Mouse (Mus musculus) heart, postnatal 4 days (tissue): ENCODE measurements around the gene Csmd2. TPM values are rescaled to one million over a fixed set of nuclear protein-coding genes. Genes with fewer than 3 reads are reported as not detected.

Source experiments
- DNase-seq: peaks from one replicate; pipeline ENCODE4 v3.0.0; 2021
- total RNA-seq, 2 experiments: library from RNA; stranded (reverse); gene quantifications; 2 replicates each; pipeline ENCODE4 v1.2.3; 2021

Gene Csmd2
- total RNA-seq, 2 experiments from 2014 or later = 0.14 to 0.16 TPM

DNA sequence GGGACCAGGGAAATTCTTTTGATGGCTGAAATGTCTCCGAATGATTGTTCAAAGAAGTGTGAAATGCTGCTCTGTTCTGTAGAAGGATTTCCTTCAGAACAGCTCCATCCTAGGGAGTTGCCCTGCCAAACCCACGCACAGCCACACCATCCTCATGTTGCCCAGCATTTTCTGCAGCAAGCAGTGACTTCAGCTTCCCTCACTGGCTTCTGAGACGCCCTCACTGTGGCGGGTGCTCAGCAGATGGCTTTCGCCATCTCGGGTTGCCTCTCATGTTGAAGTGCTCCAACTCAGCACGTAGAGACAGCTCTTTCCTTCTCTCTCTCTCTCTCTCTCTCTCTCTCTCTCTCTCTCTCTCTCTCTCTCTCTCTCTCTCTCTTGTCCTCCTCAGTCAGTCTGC lies 353.7 kb downstream of the Csmd2 start:
- no peak for DNase-seq

DNA sequence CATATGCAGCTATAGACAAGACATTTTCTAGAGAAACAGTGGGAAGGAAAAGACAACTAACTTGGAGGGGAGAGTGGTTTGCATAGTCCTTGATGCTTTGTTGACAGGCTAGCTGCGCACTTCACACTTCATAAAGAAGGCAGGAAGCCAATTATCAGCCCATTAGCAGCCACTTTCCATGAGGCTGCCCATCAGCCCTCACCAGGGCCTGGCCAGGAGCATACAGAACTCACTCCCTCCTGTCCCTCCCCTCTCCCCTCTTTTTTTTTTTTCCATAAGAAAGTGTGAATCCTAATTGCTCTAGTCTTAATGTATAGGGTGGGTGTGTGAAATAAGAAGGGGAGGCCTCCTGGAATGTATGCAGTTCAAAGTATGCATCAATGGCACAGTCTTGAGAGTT lies 354.6 kb downstream of the Csmd2 start:
- no peak for DNase-seq

DNA sequence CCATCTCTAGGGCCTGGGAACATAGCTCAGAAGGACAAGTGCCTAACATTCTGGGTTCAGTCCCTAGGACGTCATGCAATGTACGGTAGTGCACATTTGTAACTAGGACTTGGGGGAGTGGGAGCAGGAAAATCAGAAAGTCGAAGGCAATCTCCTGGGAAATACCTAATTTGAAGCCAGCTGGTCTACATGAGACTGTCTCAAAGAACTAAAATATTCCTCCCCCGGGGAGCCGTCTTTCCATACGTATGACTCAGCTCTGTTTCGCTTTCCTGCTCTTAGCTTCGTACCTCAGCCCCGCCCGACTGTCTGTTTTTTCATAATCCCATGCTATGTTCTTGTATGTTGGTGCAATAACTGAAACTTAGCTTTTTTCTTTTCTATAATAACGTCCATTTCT lies 371.1 kb downstream of the Csmd2 start:
- DNase-seq = no peak

DNA sequence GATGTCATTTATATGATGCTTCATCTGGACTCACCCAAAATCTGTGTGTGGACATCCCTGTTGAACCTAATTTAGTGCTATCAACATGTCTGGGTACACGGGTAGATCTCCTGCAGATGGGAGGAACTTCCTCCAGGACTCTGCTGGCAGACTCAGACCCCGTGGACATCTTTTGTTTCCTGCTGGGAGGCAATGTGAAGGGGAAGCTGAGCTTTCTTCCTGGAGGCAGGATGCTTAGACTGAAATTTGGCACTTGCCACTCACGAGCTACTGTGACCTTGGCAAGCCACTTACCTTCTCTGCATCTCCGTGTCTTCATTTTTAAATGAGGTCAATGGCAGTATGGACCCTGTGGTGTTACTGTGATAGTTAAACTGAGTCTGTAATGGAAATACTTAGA lies 378.2 kb downstream of the Csmd2 start:
- DNase-seq = no peak

DNA sequence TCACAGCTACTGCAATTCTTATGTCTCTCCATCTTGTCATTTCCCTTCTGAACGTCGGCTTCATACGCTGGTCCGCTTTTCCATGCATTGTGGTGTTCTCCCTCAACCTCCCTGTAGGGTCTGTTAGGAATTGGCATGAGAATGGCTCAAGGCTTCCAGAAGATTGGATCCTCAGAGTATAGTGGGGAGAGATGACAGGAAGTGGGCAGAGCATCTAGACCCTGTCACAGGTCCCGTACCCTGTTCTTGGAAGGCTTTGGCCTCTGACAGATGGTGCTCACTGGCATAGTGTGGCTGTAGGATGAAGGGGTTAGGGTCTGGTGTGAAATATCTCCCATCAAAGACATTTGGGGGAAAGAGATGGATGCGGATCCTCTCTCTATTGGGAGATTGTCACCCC lies 380.4 kb downstream of the Csmd2 start:
- no peak for DNase-seq

DNA sequence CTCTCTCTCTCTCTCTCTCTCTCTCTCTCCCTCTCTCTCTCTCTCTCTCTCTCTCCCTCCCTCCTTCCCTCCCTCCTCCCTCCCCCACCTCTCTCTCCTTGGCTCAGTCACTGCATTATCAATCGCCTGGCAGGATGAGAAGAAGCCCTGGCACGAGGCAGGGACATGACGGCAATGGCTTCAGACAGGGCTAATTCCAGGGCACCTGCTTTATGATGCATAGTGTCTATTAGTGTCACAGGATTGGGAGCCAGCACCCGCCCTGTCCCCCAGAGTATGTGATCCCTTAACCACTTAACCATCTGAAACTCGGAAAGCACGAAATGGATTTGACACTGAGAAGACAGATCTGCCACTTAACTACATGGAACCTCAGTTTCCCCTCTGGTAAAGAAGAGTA lies 384.1 kb downstream of the Csmd2 start:
- DNase-seq = no peak

DNA sequence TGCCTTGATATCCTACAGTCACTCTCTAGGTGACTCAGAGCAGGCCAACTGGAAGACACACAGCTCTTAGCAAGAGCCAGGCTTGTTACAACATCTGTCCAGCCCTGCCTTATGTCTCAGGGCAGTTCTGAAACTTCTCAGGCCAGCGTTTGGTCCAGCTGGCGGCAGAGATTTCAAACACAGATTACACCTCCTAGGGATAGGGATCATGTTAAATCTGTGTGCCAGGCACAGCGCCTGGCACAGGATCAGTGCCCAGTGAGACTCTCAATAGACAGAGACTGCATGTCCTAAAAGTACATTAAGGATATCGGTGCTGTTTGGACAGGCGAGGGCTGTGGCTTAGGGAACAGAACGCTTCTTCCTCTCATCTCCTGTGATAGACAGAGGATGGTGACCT lies 385.5 kb downstream of the Csmd2 start:
- DNase-seq = no peak

DNA sequence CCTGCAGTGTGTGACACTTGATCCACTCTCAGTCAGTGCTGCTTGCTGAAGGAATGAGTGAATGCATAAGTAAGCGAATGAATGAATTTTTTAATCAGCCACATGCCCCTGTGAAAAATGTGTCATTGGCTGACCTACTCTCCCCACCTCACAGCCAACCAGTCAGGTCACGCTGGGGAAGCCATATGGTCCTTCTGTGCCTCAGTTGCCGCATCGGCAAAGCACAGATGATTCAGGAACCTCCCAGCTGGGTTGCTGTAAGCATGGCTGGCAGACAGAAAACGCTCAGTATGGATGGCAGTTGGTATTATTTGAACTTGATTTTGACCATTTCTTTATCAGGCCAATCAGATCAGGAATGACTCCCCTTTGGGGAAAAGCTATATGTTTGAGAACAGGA lies 386.4 kb downstream of the Csmd2 start:
- DNase-seq = no peak

DNA sequence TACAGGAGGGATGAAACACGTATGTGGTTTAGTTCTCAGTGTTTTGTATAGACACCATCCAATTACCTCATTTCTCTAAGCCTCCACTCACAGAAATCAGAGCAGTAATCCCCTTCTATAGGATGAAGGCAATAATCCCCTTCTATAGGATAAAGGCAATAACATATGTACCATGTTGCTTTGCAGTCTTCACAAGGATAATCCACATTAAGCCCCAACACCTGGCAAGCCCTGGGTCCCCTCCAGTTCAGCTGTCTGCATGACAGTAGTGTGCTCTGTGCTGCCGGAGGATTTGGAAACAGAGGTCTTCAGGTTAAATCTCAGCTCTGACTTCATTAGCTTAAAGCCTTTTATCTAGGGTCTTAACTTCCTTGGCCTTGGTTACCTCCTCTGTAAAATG lies 391.3 kb downstream of the Csmd2 start:
- DNase-seq = no peak

DNA sequence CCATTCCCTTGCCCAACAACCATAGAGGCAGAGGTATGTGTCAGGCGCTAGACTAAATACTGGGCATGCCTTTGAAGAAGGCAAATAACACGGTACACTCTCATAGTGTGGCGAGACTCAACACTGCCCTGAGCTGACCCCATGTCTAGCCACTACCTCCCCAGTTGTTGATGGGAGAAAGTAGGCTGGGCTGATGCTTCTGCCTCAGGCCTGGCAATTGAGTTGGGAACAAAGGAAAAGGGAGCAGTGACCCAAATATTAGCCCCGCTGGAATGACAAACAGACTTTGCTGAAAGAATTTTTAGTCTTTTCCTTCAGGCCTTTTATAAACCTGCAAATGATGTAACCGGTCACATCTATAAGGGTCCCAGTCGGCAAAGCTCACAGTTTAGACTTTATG lies 393.7 kb downstream of the Csmd2 start:
- DNase-seq = no peak

DNA sequence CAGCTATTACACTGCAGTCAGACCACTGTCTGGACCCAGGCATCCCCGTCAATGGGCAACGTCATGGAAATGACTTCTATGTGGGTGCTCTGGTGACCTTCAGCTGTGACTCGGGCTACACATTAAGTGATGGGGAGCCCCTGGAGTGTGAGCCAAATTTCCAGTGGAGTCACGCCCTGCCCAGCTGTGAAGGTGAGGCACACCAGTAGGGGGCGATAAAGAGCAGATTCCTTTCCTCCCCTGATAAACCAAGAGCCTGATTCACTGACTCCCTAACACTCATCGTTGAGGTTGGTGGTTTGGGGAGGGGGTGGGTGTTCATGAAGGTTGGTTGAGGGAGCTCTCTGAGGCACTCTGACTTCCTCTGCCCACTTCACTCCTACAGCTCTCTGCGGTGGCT lies 396.1 kb downstream of the Csmd2 start:
- no peak for DNase-seq

DNA sequence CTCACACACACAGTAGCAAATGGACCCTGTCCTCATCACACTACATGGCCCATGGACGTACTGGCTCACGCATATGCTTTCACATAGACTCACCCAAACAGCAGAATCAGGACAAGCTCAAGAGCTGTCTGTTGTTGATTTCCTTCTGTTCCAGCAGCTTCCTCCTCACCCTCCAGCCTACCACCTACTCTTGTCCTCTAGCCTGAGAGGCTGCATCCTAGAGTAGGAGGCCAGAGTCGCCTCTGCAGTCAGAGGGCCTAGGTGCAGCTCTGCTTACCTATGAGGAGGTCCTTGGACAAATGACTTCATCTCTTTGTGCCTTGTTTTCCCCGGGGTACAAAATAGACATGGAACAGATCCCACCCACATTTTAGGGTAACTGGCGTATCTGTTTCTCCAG lies 403.8 kb downstream of the Csmd2 start:
- DNase-seq = no peak

DNA sequence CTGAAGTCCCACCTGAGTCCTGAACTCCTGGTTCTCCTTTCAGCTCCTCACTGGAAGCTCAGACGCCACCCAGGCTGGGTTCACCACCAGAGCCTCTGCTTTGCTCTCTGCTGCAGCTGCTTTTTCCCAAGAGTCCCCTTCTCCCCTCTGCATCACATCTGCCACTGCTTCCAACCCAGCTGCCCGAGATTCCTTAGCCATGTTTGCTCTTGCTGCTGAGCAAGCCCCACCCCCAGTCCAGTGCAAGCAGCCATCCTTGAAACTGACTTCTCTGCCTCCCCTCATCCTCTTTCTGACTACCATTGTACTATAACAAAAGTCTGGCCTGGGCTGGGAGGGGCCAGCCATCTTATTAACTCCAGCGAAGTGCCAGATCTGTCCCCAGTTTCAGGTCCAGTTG lies 404.6 kb downstream of the Csmd2 start:
- DNase-seq = no peak

DNA sequence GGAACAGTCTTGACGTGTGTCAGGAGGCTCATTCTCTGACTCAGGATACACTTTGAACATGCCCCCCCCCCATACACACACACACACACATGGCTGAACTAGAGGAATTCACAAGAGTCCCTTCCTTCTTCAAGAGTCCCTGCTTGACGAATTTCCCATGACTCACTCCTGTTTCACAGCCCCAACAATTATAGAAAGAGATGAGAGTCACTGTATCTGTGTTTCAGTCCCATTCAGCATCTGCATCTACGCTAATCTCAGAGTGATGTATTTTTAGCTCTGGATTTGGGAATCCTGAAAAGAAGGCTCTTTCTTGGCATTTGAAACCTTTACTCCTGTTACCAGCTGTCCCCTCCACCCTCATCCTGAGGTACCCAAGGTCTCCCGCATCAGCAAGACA lies 406.2 kb downstream of the Csmd2 start:
- no peak for DNase-seq

DNA sequence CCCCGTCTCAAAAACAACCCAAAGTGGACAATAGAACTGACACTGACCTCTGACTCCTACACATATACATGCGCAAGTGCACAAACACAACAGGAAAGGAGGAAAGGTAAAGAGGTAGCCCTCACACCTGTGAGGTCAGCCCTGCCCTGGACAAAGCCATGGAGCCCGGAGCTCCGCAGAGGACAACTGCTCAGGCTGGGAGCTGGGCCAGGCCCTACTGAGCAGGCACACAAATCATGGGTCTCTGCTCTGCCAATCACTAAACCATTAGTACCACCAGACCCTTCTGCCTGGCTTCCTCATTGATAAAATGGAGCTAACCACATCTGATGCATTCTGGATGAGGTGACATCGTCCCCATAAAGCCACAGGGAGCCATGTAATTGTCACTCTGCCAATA lies 409.0 kb downstream of the Csmd2 start:
- no peak for DNase-seq

DNA sequence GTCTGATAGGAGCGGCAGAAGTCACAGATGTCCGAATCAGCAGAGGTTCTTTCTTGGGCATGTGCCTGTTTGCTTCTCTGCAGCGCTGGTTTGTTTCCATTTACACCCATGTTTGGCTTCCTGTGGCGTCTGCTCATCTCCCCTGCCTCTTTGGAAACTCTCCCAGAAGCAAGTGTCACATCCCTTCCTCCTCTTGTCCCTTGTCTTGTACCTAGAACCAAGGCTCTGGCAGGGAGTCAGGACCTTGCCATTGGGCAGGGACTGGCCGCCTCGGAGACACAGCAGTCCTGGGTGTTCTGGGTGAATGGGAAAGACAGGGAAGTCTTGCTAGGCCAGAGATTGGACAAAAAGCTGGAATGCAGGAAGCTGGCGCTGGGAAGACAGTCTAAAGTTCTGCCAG lies 410.1 kb downstream of the Csmd2 start:
- DNase-seq = peak; percentile 6

DNA sequence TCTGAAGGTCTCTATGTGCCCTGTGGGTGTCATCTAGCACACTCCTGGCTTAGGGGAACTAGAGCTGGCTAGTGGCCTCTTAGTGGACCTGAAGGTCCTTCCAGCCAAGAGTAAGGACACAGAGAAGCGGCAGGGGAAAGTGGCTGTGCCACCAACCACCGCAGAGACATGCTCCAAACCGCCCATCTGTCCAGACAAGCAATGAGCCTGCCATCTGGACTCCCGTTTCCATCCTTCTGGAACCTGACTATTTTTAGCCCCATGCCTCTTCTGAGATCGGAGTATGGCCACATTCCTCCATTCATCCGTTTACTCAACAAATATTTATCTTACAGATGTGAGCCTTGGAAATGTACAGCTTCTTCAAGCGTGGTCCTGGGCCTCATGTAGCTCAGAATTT lies 411.3 kb downstream of the Csmd2 start:
- no peak for DNase-seq

DNA sequence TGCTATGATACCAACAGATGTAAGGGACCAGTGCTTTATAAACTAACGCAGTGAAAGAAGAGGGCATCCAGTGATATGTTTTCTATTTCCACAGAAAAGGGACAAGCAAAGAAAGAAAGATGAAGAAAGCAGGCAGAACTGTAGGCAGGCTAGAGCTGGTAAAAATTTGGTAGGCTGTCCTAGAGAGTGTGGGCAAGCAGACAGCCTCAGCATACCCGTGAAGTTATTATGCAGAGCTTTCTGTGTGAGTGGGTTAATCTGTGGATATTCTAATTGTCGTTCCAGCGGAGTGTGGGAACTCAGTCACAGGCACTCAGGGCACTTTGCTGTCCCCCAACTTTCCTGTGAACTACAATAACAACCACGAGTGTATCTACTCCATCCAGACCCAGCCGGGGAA lies 412.4 kb downstream of the Csmd2 start:
- DNase-seq = no peak

DNA sequence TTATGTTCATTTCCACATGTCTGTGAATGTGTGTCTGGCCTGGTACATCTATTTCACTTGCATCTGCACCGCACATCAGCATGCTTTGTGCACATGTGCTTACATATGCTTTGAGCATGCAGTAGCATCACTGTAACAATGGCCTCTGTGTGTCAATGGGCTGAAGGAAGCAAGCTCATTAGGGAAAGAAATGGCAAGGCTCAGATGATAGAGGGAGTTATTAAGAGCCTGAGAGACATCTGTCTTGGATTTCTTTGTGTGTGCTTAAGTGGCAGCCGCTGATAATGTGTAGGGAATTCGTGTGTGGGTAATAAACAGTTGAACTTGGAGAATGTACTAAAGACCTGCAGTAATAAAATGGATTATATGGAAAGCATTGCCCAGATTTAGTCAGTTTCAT lies 413.9 kb downstream of the Csmd2 start:
- DNase-seq = no peak

DNA sequence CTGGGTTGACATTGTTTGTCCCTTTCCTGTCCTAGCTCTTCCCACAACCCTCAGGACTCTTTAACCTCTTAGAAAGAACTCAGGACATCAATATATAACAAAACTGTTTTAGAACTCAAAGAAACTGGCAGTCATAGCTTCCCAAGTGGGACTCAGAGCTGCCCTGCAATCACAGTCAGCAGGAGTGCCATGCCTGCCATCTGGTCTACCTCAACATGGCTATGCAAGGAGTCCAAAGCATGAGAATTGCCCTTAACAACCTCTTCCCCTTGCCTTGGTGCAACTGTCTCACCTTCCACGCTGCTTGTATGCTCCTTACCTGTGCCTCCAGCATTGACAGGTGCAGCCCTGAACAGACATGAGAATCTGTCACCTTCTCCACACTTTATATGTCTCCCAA lies 415.0 kb downstream of the Csmd2 start:
- DNase-seq = no peak

DNA sequence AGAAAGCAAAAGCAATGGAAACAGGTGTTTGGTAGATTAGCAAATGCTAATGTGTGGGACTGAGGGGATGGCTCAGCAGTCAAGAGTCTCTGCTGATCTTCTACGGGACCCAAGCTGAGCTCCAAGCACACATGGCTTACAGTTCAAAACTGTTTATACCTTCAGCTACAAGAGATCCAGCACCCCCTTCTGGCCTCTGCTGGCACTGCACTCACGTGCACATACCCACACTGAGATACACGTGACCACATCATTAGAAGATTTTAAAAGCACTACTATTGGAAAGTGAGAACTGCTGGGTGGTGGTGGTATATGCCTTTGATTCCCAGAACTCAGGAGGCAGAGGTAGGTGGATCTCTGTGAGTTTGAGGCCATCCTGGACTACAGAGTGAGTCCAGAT lies 417.9 kb downstream of the Csmd2 start:
- DNase-seq = no peak

DNA sequence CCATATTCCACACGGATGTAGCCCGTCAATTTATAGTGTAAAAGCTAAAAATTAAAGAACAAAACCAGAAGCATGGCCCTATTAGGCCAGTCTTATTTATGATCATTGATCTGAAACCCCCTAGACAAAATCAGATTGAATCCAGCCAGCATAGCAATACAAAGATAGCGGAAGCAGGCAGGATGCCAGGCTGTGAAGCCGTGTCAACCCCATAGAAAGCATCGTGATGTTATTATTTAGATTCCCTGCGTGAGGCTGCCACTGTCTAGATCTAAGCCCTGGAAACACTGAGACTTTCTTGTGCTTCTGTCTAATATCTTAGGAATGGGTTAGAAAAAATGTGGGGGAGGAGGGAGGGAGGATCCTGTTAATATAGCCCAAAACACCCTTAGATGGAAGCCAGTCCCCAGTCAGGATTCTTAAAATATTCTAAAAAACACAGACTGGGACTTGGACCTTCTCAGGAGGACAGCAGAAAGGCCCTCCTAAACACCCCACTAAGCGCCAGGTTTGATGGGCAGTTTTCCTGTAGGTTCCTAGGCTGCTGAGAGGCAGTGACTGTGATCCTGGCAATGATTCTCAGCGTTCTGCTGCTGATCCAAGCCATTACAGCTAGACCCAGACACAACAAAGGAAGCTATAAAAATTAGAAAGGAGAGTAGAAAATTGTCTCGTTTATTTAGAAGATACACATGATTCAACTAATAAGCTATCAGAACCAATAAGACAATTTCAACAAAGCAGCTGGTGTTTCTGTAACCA lies 419.6 kb downstream of the Csmd2 start:
- no peak for DNase-seq

DNA sequence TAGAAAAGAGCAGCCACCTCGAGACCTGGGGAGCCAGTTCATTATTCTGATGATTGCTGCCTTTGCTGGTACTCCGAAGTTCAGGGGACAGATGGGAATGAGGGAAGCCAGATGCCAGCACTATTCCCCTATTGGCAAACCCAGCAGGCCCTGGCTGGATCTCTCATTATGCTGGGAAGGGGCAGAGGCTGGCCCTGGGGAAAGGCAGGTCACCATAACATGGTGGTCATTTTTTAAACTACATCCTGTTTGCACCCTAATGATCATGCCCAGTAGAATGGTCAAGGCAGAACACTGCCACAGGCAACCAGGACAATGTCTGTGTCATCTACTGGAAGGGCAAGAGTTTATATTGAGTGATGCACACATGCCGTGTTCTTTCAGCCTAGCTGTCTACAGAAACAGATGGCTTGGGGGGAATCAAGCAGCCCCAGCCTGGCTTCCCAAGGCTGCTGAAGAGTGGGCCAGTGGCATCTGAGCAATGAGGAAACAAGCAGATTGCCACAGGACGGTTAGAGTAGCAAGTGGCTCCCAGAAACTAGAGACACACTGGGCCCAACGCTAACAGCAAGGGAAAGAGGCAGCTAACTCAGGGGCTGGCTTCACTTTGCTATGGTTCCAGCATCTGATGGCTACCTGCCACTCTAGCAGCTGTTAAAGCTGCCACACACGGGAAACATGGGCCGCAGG lies 424.4 kb downstream of the Csmd2 start:
- no peak for DNase-seq

DNA sequence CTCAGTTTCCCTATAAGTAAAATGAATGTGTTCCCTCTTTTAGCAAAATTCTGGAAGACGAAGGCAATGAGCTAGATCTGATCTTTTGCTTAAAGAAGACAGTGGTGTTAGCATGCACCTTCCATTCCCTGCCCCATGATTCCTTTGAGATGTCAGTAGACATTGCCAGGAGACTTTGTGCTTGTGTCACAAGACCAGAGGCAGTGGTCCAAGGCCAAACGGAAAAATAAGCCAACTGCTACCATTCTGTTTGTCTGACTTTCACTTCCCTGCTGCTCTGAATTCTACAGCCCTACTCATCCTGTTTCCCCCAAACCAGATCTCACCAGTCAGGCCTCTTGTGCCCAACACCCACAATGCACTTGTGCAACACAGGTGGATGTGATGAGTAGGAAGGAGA lies 427.1 kb downstream of the Csmd2 start:
- no peak for DNase-seq
